Mouse (Mus musculus): Measurements from ENCODE around the gene Glt1d1. TPM values are rescaled to one million over a fixed set of nuclear protein-coding genes. Genes with fewer than 3 reads are reported as not detected.

The Glt1d1 gene
- not detected for polyA plus RNA-seq (2017; shearing (Covaris generic))

DNA sequence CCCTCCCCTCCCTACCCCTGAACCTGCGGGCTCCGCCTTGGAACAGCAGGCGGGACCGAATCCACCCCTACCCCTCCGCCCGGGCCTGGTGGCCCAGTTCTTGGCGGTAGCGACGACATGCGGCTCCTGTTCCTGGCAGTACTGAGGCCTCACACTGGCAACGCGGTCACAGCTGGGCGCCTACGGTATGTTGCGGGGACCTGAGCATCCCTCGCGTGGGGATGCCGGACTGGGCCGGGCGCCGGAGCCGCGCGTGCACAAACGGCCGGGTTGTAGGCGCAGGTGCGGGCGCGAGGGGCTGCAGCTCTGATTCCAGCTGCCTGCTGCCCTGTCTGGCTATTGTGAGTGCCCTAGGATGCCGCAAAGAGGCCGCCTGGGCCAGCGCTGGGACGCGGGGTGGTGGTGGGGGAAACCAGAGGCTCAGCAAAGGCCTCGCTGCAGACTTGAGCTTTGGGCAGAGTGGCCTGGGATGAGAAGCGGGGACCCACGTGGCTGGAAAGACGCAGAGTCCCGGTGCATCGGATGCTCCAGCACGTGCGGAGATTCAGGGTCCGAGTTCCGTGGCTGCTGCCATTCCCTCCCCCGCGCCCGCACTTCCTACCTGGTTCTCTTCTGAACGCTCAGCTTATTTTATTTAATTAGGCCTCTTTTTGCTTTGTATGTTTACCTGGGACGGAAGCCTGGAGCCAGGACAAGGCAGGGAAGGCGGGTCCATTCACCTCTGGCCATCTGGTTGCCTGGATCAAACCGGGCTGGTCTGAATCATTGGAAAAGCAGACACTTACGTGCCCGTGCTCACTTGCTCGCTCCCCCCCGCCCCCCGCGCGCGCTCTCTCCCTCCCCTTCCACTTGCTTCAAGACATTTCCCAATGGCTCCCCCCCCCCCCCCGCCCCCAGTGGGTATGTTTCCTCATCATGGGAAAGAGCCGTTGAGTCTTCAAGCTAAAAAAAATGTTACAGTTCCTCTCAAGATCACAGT, at the start of gene Glt1d1, which contains the start of gene Slc15a4:
Gene Glt1d1 (plus strand): TSS at position 96 of the 979 bp plus-strand sequence.
Gene Slc15a4 (minus strand): TSS at position 731 of the 979 bp plus-strand sequence.

Other genes starting within 250 kb of the Glt1d1 start
- 24.2 TPM for gene Slc15a4, start 635 bp downstream of the Glt1d1 start, polyA plus RNA-seq (2017; shearing (Covaris generic))

Measured in effector memory CD4-positive, alpha-beta T cell, adult 5 months (primary cell).